Mouse (Mus musculus) MEL (cell line): ENCODE data around the gene Cacng2.

Experiments
- CTCF ChIP-seq, 3 experiments: IDR thresholded peaks in 2 of 3; conservative IDR thresholded peaks in 1 of 3; 2 replicates each; pipeline ENCODE4 v1.5.1; 2011 to 2012; ENCODE audit warnings: low read length in 3 of 3, low read depth in 2 of 3, mild to moderate bottlenecking in 2 of 3, improper control_type of control experiment in 1 of 3, inconsistent platforms in 1 of 3, mixed read lengths in 1 of 3, moderate library complexity in 1 of 3; ENCODE audit not compliant: control insufficient read depth in 1 of 3, insufficient read depth in 1 of 3, poor library complexity in 1 of 3, severe bottlenecking in 1 of 3
- JUND ChIP-seq: IDR thresholded peaks from 2 replicates; pipeline ENCODE4 v1.6.1; 2011; ENCODE audit warnings: low read depth, mild to moderate bottlenecking, improper control_type of control experiment, low read length
- MEF2A ChIP-seq: IDR thresholded peaks from 2 replicates; pipeline ENCODE4 v1.6.1; 2014; ENCODE audit warnings: low read depth, mild to moderate bottlenecking, inconsistent platforms, low read length, improper control_type of control experiment; ENCODE audit not compliant: poor library complexity, insufficient replicate concordance, severe bottlenecking; ENCODE audit errors: extremely low read depth
- NRF1 ChIP-seq: IDR thresholded peaks from 2 replicates; pipeline ENCODE4 v1.6.1; 2014; ENCODE audit warnings: low read depth, mild to moderate bottlenecking, inconsistent platforms, low read length, improper control_type of control experiment, moderate library complexity; ENCODE audit not compliant: poor library complexity, insufficient read depth, severe bottlenecking
- POLR2A ChIP-seq, 2 experiments: IDR thresholded peaks; 2 replicates each; pipeline ENCODE4 v1.6.1; 2011 to 2012; ENCODE audit warnings: low read length in 2 of 2, mild to moderate bottlenecking in 2 of 2, control low read depth in 1 of 2, improper control_type of control experiment in 1 of 2, low read depth in 1 of 2, moderate library complexity in 1 of 2; ENCODE audit not compliant: control insufficient read depth in 1 of 2, insufficient read depth in 1 of 2, poor library complexity in 1 of 2
- RAD21 ChIP-seq: IDR thresholded peaks from 2 replicates; pipeline ENCODE4 v1.6.1; 2011; ENCODE audit warnings: mild to moderate bottlenecking, low read depth, low read length, improper control_type of control experiment
- SIN3A ChIP-seq: IDR thresholded peaks from 2 replicates; pipeline ENCODE4 v1.6.1; 2012; ENCODE audit warnings: low read length, improper control_type of control experiment, inconsistent platforms
- USF1 ChIP-seq: IDR thresholded peaks from 2 replicates; pipeline ENCODE4 v1.6.1; 2014; ENCODE audit warnings: low read depth, mild to moderate bottlenecking, inconsistent platforms, low read length, improper control_type of control experiment, moderate library complexity

DNA sequence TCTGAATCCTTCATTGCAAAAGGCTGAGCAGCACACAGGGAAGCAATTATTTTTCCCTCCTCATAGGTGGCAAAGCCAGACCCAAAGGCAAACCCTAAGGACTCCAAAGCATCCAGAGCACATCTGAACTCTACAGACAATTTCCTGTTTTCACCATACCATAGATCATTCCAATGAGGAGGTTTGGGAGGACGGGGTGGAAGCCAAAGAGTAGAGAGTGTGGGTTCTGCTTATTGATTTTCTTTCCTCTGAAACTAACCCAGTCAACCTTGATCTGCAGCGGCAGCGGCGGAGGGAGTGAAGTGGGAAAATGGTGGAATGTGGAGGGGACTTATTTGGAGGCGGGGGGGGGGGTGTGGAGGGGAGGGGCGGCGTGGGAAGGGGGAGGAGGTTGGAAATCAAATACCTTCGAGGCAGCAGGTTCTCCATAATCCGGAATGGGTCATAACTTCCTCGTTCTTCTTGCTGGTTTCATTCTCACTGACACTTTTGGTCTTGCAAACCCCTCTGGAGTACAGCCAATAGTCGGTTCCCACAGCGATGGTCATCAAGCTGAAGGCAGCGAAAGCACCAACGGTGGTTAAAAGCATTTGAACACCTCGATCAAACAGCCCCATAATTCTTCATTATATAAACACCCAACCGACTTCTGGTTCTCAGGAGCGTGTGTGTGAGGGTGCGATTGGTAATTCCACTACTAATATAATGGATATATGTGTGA, 1.4 kb downstream of the Cacng2 start:
- TF ChIP-seq NRF1, result no peak
- TF ChIP-seq JUND, result no peak
- no peak for TF ChIP-seq SIN3A
- TF ChIP-seq CTCF (IDR thresholded peaks at IDR 0.05 in 2 of 3, conservative IDR thresholded peaks at IDR 0.05 in 1 of 3; ENCODE audit: control insufficient read depth in 1 of 3, insufficient read depth in 1 of 3, low read depth in 2 of 3, low read length in 3 of 3, poor library complexity in 1 of 3, severe bottlenecking in 1 of 3), result no peak
- TF ChIP-seq POLR2A (IDR thresholded peaks at IDR 0.05; ENCODE audit: control insufficient read depth in 1 of 2, insufficient read depth in 1 of 2, low read depth in 1 of 2, low read length in 2 of 2, poor library complexity in 1 of 2), result no peak
- no peak for TF ChIP-seq USF1
- TF ChIP-seq MEF2A, result no peak
- TF ChIP-seq RAD21, result no peak
